Mouse (Mus musculus) mature B cell (primary cell): ENCODE results near the gene Grip1.

Experiments
- in situ Hi-C: fragments of 300-500 bp; cut with MboI; formaldehyde crosslinking; loops from 2 replicates; pipeline ENCODE4 v1.14.3; 2019

Gene Grip1

DNA sequence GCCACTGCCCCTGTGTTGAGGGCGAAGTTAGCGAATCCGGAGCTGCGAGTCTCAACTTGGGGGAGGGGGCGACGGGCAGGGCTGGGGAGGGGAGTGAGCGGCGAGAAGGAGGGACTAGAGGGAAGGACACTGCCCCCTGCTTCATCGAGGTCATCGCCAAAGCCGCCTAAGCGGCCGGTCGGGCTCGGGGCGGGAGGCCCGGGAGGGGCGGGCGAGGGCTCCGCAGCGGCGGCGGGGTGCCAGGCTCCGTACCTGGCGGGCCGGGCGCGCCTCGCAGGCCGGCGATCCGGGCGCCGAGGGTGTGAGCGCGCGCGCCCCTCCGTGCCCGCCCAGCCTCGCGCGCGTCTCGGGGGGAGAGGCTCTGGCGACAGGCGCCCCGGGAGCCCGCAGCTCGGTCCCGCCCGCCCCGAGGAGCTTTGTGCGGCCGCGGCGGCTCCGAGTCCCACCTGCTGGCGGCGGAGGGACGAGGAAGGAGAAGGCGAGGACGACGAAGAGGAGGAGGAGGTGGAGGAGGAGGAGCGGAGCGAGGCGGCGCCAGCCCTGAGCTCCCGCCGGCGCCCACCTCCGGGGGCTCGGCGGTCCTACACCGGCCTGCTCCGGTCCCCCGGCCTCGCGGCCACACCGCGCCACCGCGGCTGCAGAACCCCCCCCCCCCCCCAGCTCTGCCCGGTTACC is at the start of gene Grip1:
Gene Grip1, plus strand, starts transcription at position 400 of the 675 bp plus-strand sequence.
- in situ Hi-C loops = no loop called here

- in situ Hi-C loops = no loop called here
Observed at GRCm38 (mm10) chr10:119405103-119405502, 48.5 kb upstream of the Grip1 start.

- in situ Hi-C loops = no loop called here
Observed at GRCm38 (mm10) chr10:119405612-119406011, 48.0 kb upstream of the Grip1 start.

- in situ Hi-C loops = no loop called here
Observed at GRCm38 (mm10) chr10:119408327-119408726, 45.3 kb upstream of the Grip1 start.

DNA sequence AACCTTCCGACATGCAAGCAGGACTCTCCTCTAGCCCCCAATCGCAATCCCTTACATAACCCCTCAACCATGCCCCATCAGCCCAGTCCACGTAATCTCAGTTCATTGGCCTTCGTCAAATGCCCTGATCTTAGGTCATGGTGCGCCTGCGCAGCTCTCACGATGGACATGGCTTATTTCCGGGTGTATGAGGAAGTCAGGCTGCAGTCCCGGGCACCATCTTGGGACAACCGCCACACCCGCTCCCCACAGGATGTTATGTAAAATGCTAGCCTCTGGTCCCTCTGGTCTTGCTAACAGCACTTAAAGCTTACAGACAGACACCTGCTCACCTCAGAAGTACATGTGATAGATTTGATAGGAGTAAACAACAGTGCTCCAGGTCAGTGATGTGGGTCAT is 40.4 kb upstream of the Grip1 start:
- in situ Hi-C loops = no loop called here

DNA sequence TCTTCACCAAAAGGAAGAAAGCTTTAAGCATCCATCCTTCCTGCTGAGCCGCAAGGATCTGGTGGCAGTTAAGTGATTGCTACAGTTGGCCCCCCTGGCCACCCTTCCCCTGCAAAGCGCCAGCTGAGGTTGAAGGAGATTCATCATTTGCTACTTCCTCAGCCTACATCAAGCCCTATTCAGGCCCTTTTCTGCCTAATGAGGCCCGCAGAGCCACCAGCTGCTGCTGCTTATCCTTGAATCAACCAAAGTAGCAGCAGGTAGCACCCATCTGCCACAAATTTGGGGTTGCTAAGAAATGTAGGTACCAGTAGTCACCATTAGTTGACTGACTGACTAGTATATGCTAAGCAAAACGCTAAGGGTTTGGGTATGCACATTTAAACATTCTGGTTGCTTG is 38.5 kb upstream of the Grip1 start:
- in situ Hi-C loops = no loop called here

DNA sequence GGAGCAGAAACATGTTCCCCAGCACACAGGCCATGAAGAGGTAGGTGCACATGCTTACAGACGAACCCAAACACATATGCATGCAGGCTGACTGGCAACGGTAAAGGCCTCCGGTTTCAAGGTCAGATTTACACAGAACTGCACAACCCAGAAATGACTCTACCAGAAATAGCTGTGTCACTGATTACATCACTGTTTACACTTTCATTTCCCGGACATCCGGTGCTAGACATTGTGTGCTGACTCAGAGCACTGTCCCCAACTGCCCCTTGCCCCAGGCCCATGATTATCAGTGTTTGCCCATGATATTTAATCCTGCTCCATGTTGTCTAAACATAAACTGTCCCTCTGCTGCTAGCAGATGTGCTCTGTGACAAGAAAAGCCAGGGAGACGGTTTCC is 32.2 kb upstream of the Grip1 start:
- in situ Hi-C loops = no loop called here

DNA sequence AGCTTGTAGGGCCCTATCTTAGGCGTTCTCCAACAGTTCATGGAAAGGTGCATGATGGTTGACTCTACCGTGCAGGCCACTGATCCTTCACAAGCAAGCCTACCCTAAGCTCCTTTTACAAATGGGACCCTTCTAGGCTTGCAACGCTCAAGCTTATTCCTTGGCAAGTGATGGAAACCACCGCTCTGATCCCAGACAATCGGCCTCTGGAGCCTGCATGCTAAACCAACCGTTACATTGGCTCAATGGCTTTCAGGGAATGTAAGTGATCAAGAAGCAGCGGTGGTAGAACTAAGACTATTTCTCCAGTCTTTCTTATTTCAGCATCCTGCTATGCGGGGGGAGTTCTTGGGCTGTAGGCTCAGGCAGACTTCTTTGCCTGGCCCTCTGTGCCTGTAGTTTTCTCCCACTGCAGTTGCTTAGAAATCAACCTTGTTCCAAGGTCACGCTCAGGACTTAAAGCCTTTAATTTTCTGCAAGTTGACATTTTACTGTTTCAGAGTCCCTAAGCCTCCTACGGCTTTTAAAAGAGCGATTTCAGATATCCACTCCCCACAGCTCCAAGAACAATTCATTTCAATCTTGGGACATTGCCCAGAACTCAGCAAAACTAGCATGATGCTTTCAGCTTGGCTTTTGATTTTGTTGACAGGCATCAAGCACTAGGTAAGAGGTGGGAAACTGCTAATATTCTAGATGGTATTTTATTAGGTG is 29.7 kb upstream of the Grip1 start:
- in situ Hi-C loops = no loop called here

DNA sequence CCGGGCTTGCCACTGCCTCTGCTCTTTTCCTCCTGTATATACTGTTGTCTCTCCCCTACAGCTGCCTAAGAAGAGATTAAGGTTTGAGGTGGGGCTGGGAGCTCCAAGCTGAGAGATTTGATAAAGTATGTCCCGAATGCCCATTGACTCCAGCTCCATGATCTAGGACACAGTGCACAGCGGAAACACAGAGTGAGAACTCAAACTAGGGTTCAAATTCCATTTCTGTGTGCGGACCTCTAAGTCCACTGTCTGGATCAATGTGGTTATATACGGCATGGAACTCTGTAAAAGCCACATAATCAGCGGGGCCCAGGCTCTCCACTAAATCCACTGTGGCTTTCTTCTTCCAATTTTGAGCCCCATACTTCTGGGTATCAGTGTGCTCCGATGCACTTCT is 26.0 kb upstream of the Grip1 start:
- in situ Hi-C loops = no loop called here

GRCm38 (mm10) chr10:119428106-119428505 is 25.5 kb upstream of the Grip1 start:
- in situ Hi-C loops = no loop called here

GRCm38 (mm10) chr10:119430240-119430639 is 23.4 kb upstream of the Grip1 start:
- in situ Hi-C loops = no loop called here

DNA sequence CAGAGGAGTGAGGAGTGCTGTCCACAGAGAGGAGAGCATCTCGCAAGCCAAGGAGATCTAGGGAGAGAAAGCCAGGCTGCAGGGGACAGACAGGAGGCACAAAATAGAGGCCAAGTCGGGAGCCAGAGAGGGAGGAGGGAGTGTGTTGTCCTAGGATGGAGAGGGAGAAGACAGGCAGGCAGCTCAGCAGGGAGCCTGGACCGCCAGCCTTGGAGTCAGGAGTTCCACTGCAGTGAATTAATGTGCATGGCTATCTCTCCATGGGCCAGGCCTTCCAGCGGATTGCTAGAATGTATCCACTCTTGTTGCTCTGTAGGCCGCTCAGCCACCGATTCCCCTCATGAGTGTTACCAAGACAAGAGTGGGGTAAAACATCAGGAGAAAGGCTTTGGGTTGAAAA is 21.8 kb upstream of the Grip1 start:
- in situ Hi-C loops = no loop called here

GRCm38 (mm10) chr10:119435818-119436217 is 17.8 kb upstream of the Grip1 start:
- in situ Hi-C loops = no loop called here

DNA sequence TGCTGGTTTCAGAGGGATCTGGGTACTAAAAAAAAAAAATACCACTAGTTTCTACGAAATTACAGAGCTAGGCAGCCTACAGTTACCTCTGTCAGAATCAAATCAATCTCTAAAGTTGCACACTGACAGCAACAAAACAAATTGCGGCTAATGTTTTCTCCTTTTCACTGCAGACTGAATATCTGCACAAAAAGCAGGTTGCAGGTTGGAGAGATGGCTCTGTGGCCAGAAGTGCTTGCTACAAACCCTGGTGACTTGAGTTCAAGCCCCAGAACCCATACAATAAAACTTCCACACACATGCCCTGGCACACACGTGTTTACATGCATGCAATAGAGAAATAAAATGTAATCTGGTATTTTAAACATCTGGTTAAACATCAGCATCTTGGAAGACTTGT is 16.3 kb upstream of the Grip1 start:
- in situ Hi-C loops = no loop called here

DNA sequence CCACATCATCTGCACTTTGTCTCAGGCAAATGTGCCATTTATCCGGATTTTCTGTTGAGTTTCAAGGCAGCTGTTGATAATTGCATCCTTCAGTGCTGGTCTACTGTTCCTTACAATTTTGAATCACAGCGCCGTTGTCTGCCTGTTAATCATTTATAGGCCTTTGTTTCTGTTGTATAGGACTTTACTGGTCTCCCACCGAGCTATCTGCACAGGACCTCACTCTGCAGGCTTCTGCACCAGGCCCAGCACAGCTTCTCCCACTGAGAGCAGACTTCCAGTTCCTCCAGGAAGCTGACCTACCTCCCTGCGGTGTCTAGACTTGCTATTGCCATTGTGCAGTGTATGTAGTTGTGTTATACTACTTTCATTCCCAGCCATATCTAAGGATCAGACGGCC is 11.9 kb upstream of the Grip1 start:
- in situ Hi-C loops = no loop called here

DNA sequence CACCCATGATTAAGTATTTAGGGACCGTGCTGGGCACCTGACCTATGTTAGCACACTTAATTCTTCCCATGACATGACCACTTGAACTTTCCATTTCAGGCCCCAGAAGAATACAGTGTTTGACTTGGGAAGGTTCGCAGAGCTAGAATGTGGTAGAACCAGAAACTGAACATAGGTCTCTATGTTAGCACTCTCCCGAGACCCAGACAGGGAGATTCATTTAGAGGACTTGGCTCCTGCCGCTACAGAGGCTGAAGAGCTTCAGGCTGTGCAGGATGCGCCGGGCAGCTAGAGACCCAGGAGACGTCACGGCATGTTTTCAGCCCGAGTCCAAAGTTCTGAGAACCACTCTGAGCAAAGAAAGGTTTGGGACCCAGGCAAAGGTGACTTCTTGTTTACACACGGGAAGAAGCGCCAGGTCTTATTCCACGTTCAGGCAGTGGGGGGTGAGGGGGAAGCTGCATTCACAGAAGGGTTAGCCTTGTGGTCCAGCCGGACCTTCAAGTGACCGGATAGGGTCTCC is 6.2 kb upstream of the Grip1 start:
- in situ Hi-C loops = no loop called here

DNA sequence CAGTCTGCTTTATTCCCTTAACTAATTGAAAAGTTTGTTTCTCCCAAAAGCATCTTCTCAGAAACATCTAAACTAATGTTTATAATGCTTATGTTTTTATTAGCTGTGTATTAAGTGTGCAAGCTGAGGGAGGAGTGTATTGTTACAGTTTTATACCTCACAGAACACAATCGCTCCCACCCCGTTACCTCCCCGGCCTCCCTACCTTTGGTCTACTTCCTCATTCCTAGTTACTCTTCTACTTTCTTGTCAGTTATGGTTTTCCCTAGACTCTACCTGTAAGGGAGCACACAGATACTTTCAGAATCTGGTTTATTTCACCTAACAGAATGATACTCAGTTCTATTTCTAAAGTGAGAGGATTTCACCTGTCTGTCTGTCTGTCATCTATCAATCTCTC is 5.7 kb upstream of the Grip1 start:
- in situ Hi-C loops = no loop called here

DNA sequence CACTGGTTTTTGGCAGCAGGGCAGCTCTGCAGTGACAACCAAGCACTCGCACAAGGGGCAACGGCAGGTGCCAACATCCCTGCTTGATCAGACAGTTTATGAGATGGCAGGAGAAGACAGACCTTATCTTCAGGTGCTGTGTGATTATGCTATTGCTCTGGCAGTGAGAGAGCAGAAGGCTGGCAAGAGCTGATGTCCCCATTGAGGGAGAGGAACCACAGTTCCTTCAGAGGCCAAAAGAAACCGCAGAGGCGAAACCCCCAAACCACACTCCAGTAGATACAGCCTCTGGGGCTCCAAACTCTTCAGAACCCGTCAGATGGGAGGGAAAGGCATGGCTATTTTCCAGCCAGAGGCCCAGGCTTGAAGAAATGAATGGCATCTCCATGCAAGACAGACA is 932 bp upstream of the Grip1 start:
- in situ Hi-C loops = no loop called here

- in situ Hi-C loops = no loop called here
Observed at GRCm38 (mm10) chr10:119454106-119454667, 557 bp downstream of the Grip1 start.

DNA sequence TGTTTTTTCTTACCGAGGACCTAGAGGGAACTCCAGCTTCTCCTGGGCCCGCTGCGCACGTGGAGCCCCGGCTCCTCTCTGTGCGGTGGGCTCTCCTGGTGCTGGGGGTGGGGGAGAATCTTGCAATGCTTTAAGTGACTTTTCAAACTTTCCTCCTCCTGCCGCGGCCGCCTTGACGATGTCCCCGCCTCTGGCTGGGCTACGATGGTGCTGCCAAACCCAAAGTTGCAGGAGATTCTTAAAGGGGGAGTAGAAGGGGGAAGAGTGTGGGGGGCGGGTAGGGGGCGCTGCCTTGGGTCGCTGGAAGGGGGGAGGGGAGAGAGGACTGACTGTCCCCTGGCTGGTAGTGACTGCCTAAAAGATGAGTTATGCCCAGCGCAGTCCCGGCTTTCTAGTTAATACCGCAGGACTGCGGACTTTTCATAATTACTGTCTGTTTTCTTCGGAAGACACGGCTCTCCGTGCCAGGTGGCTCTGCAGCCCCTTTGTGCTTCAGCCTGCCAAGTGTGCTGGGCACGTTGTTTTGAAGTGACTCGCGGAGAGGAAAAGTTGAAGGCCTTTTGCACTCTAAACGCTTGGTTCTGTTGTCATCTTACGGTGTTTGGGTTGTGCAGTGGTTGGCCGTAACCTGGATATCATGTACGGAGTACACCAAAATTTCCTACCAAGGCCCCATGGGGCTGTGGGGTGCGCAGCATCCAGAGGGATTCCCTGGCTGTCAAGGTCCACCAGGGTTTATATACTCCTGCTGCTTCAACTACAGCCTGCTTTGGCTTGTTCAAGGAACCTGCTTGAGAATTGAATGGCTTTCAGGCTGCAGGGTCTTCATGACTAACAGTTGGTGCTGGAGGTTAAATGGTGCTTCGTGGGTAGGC is 1.3 kb downstream of the Grip1 start:
- in situ Hi-C loops = no loop called here

DNA sequence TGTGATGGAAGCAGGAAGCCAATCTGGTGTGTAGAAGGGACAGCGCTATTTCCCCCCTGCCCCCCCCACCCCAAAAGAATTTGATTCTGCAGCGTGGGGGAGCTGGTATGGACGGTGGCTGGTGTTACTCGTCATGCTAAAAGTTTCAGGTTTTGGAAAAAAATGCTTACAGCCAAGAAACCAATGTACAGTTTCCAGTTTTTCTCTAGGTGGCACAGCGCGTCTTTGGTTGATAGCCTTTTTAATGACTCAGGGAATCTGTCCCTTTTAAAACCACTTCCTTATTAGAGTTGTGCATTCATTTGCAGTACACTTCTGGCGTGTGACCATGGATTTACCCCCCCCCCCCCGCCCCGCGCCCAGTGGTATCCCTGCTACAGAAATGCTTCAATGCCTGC is 1.9 kb downstream of the Grip1 start:
- in situ Hi-C loops = no loop called here

DNA sequence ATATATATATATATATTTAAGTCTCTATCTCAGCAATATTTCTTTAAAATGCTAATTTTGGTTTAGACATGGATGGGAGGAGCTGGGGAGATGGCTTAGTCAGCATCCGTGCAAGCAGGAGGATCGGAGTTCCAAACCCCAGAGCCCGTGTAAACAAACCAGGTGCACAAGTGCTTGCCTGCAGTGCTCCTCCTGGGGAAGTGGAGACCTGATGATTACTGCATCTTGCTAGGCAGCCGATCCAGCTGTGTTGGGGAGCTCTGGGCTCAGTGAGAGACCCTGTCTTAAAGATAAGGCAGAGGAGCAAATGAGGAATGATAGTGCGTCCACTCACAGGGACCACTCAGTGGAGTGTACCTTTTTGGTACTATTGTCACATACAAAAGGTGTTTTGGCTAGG is 3.5 kb downstream of the Grip1 start:
- in situ Hi-C loops = no loop called here
